Mouse (Mus musculus) CD4-positive, CD25-positive, alpha-beta regulatory T cell, adult 4 months (primary cell): ENCODE results near the gene Rho. TPM values are rescaled to one million over a fixed set of nuclear protein-coding genes. Genes with fewer than 3 reads are reported as not detected.

Experiments
- ATAC-seq: one replicate; pipeline ENCODE4 v1.8.0; 2017
- polyA plus RNA-seq, 2 experiments: library from polyadenylated mRNA; unstranded; fragments of 100-300 nt; shearing (Covaris generic); gene quantifications; one replicate each; pipeline ENCODE4 v1.2.1; 2017

Gene Rho
- polyA plus RNA-seq, 2 experiments from 2014 or later: not detected

DNA sequence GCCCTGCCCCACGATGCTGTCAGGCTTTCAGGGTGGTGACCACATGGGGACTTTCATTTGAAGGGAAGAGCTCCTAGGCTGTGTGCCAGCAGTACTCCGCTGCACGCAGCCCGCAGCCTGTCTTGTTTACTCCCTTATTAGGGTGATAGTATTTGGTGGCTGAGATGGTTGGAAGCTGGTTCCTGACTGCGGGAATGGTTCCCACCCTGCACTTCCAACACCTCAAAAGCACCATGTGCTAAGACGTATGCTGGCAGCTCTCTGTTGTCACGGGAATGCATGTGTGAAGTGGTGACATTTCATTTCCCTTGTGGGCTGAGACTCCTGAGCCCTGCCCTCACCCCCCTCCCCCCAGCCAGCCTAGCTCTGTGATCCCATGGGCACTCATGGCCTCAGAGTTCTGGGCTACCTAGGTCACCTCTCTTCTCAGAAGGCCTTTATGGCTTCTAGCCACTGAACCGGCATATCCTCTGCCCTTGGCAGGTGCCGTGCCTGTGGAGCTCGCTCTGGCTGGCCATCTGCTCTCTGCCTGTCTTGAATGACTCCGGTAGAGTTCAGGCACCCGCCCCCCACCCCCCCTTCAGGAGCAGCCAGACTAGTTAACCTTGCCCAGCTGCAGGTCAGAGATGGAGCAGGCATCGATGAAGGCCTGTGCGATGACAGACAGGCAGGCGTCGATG is 25.5 kb downstream of the Rho start:
- ATAC-seq: no peak

- ATAC-seq: no peak
Measured at GRCm38 (mm10) chr6:115957681-115958080, 26.1 kb downstream of the Rho start.

GRCm38 (mm10) chr6:115958445-115958844 is 26.9 kb downstream of the Rho start:
- ATAC-seq: no peak

DNA sequence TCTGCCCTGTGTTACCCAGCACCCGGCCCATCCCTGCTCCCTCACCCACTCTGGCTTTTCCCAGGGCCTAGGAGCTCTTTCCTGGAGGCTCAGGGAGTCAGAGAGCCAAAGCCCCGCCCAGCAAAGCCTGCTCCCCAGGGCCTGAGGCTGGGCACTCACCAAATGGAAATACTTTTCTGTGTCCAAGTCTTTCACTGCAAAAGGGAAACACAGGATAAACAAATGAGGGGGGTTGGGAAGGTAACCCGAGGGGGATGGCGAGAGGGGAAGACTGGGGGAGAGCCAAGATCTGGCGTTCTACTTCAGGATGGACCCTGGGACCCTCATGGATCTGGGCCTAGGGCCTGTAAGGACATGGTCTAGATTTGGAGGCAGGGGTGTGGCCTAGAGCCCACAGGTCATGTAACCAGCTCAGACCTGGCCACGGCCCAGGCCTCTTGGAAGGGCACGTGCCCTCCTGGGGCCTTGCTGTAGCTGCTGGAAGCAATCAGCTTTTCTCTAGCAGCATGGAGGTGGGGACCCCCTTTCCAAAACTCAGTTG is 27.7 kb downstream of the Rho start:
- no peak for ATAC-seq

DNA sequence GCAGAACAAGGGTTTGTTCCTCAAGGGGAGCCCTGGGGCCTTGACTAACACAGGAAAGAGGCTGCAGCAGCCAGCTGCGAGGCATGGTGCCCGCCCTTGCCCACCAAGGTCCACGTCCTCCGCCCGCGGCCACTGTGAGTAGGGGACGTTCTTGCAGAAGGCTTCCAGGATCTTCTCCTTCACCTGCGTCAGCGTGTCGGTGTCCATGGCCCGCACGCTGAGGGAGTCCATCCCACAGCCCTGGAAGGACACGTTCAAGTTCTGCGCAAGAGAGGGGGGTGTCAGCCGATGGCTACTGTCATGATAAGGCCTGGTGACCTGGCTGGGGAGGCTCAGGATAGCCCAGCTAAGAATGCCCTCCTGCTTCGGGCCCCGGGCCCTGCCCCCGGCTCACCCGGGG is 28.8 kb downstream of the Rho start:
- no peak for ATAC-seq

DNA sequence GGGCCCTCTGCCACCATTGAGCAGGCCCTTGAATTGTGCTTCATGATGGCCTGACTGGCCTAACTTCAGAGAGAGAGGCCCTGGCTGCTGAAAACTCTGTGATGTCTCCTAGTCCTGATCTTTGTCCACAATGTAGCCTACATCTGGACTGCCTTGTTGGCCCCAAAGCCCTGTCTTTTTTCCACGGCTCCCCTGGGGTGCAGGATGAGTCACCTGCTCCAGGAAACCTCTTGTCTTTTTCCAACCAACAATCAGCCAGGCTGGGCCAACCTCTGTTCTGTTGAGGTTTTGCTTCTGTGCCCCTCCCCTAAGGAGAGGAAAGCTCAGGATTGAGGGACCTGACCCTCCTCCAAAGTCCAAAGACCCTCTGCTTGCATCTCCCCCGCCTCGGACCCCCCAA is 30.2 kb downstream of the Rho start:
- ATAC-seq: no peak

DNA sequence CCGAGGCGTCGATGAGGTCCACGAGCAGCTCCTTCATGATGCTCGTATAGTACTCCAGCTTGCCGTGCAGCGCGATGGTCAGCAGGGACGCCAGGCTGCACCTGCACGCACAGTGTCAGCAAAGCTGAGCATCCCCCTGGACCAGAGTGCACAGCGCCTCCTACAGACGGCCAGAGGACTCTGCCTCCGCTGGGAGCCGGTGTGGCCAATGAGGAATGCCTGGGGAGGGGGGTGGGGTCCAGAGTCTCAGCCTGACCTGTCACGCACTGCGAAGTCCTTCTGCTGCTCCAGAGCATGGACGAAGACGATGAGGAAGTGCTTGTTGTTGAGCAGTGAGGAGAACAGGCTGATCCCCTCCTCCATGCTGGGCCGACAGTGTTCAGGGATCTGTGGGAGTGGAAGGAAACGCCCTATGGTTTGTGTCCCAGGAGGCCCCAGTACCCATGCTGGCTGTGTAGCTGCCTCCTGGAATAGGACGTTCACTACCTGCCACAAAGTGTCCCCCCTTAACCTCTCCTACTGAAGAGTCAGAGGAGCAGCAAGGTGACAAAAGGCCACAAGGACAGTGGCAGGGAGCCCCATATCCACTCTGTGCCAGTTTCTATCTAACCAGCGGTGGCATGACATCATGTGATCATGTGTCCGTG is 31.0 kb downstream of the Rho start:
- no peak for ATAC-seq

DNA sequence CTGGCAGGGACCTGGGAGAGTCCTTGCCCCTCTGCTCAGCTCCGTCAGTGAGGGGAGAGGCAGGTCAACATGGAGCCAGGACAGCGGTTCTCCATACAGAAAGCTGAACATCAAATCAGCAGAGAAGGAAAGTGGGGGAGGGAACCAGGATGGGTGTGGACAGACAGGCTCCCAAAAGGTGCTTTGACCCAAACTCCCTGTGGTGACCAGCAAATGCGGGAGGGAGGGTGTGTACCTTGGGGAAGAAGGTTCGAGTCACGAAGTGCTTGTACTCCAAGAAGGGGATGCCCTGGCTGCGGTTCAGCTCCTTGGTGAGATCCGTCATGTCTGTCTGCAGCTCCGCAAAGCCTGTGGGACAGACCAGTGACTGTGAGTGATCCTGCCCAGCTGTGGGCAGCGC is 32.1 kb downstream of the Rho start:
- ATAC-seq: no peak

DNA sequence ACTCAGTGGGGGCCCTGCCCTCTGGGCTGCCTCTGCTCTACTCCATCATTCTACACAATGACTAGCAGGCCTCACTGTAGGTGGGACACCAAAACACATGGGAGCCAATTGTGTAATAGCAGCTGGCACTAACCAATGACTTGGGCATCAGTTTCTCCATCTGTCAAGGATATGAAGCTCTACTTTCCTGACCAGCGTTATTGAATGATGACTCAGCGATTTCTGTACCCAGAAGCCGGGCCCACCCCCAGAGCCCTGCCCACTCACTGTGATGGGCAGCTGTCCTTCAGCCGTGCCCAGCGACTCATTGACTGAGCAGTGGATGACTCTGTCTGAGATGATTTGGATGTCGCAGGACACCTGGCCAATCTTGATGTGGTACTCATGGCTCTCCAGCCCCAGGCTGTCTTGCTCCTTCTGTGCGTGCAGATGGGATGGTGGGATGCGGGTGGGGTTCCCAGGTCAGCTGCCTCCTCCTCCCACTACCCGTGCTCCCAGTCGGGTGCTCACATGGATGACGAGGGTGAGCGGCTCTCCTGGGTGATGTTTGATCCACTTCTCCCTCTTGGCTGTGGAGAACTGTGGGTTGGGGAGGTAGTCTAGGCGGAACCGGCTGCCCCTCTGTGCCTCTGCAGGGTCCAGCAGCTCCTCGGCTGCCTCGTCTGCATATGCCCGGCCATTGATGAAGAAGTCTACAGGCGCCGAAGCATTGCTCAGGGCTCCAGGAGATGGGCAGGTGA is 34.8 kb downstream of the Rho start:
- no peak for ATAC-seq

DNA sequence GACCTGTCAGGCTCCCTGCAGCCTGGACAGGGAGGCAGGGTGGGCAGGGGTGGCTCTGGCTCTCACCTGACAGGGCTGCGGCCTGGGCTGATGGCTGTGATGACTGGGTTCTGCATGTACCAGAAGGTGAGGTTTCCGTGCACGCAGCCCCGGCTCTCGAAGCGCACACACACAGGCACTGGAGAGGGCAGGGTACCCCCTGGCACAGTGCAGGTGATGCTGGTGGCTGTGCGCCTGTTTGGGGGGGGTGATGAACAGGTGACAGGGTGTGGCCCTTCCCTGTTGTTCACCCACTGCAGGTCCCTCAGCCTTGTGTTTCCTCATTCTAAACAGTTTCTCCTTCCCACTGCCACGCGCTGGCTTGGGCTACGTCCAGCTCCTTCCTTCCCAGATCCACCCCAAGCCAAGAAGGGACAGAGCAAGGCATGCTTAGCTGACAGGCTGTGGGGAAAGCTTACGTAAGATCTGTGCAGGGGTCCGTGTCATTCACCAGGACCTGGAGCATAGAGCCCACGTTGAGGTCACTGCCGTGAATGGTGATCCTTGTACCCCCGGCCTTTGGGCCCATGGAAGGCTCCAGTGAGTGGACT is 35.8 kb downstream of the Rho start:
- ATAC-seq: no peak

DNA sequence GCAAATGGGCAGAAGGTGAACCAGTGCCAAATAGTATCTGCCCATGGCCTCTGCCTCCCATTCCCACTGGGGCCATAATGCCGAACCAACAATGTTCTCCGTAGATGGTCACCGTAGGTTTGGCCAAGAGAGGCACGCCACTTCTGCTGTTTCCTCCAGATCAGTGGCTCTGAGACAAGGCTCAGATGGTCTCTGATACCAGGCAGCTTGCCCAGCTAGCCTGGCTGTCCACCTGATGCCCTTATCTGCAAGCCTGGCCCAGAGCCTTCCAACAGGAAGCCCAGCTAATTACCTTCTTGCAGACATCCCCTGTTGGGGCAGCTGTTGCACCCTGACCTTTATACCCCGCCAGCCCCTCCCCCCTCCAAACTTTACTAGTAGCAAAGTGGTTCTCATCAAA is 36.5 kb downstream of the Rho start:
- ATAC-seq: no peak

DNA sequence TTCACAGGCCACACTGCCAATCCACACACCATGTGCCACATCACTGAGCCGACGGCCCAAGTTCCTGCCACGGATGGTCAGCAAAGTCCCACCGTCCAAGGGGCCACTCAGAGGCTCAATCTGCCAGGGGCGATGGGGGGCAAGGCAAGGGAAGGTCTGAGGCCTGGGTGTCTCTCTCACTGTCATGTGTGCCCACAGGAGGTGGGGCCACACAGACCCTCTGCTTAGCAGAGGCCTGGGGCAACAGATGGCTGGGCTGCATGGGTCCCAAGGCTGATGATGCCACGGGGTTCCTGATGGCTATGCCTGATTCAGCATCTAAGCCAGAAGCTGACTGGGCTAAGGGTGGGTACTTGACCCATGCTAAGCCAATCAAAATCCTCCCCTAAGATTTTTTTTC is 37.2 kb downstream of the Rho start:
- no peak for ATAC-seq

DNA sequence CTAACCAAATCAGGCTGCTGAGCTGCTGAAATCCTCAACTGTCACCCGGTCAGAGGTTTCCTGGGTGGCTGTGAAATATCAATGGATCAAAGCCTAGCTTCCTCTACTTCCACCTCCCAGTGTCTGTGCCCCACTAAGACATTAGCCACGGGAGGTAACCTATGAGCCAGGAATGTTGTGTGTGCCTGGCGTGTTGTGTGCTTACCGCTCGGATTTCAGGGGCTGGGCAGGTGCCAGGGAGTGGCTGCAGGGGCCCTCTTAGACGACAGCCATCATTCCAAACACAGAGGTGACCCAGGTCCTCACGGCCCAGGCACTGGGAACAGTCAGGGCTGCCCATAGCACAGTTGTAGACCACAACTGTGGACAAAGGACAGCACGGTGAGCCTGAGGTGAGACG is 37.6 kb downstream of the Rho start:
- no peak for ATAC-seq

DNA sequence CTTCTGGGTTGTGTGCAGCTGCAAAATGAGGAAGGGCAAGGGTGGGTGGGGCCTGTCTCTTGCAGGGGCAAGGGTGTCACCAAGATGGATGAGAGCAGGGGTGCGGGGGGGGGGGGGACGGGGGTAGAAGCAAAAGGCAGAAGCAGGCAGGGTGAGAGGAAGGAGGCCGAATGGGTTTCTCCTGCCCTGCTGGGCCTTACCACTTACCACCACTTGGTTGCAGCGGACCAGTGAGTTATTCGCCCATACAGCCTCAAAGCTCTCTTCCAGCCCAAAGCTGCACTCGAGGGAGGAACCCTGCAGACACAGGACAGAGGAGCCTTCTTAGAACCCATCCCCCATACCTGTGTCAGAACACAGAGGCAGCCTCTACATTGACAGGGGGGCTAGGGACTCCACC is 38.4 kb downstream of the Rho start:
- ATAC-seq: no peak

DNA sequence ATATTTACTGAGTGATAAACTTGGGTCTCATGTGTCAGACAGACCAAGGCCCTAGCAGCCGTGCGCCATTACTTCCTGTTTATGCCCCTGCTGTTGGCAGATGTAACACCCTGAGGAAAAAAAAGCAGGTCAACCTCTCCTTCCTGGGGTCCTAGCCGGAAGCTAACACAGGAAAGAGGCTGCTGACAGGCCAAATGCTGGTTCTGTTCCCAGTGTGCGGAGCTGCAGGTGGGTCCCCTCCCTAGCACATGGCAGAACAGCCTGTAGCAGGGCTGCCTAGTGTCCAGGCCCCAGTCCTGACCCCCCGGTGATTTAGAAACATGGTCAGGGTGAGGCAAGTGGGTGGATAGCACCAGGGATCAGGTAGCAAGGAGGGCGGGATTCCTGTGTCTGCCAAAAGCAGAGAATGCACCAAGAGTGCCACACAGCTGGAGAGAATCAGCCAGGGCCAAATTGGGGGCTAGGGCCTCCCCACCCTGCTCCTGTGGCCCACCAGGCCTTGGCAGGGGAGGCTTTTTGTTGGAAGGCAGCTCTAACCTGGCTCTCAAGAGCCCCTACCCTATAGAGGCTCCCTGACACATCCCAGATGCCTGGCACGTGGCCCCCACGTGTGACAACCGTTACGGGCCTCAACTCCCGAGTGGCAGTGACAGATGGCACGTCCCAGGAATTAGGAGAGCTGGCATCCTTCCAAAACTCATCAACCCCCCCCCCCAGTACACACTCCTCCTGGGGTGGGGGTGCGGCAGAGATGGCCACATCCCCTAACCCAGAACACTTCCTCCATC is 39.9 kb downstream of the Rho start:
- no peak for ATAC-seq

DNA sequence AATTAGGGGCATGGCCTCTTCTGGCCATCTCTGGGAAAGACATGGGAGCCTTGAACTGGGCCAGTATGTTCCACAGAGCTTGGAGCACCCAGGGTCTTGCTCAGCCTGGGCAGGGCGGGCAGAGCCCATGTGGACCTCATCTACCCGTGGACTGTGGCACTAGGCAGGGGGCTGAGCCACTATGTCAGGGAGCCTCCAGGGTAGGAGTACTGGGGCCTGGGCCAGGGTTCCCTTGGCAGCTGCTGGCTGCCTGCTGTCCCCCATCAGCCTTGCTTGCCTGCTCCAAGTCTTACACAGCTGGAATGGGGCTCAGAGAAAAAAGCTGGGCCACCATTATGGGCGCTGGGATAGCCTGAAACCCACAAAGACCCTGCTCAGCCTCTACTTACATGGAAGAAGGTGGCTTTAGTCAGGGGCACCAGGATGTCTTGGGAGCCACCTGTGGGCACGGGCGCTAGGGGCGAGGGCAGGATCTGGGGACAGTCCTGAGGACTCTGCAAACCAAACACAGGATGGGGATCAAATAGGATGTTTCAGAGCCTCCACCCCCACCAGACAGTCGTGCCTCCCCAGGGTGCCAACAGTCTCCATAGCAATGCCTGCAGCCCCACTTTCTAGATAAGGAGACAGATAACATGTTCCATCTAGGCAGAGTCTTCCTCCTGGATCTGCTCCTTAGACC is 40.7 kb downstream of the Rho start:
- ATAC-seq: no peak

- no peak for ATAC-seq
Measured at GRCm38 (mm10) chr6:115973139-115973875, 41.8 kb downstream of the Rho start.

DNA sequence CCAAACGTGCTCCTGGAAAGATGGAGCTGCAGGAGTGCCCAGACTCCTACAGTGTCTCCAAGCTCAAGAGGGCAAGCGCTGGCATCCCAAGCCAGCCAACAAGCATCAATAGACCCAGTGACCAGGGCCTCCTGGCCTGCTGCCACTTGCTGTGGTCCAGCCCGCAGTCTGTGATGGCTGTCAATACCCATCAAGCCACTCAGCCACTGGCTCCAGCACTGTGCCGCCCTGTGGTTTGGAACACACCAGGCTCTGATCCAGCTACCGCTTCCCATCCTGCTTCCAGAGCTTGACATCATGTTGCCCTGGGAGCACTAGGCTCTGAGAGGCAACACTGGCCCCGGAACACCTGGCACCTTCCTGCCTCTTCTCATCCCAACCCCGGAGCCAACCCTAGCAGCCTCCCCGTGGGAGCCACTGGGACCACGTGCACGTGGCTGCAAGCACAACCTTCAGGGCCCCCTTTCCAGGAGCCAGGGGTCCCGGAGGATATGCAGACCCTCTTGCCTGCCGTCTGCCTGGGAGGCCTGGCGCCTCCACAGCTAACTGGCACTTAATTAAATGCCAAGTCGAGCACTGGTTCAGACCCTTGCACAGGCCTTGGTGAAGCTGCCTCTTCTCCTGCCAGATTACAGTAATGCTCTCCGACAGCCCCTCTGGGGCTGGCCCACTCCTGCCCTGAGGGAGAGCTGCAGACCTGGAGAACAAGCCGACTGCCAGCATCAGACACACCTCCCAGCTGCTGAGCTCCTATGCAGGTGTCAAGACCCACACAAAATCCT is 42.5 kb downstream of the Rho start:
- no peak for ATAC-seq

- no peak for ATAC-seq
Measured at GRCm38 (mm10) chr6:115975606-115976005, 44.1 kb downstream of the Rho start.

DNA sequence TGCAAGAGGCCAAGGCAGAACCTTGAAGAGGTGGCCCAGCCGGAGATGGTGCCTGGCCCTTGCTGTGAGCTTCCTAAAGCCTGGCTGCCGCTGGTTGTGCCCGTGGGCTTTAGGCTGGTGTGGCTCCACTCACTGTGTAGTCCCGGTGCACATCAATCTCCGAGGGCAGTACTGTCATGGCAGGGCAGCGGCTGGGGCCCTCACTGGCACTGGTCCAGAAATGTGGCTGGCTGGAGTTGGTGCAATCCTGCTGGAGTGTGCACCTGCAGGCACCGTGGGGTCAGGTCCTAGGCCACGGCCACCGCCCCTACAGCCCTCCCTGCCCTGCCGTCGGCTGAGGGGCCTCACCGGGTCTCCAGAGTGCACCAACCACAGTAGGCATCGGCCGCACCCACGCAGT is 46.3 kb downstream of the Rho start:
- ATAC-seq: no peak
